Mouse (Mus musculus): ENCODE results near the gene Fut11. TPM values are rescaled to one million over a fixed set of nuclear protein-coding genes. Genes with fewer than 3 reads are reported as not detected.

Gene Fut11
- total and polyA plus RNA-seq, 3 experiments: 0.69 to 1.8 TPM; not detected in 1

DNA sequence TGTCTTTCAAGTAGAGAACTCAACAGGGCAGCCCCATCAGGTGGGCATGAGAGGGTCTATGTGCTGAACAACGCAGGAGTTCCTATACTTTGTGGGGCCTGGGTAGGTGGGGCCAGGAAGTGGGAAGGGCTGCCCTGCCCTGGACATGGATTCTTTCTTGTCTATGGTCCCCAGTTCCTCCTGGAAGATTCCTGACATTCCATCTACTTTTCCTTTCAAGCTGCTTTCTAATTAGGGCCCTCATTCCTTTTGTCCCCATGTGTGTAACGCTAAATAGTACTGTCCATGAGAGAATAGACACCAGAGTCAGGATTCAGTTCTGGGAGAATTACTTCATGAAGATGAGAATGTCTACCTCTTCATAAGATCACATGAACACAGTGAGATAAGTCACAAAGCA lies 31.2 kb upstream of the Fut11 start:
- H3K4me3 ChIP-seq (ENCODE audit: control insufficient read depth in 1 of 2, insufficient read depth in 1 of 2, low read depth in 2 of 2, low read length in 2 of 2): no peak overlapping the region
- no peak overlapping the region for H3K9ac ChIP-seq (ENCODE audit: control insufficient read depth, low read depth, low read length, poor library complexity, severe bottlenecking)
- H3K79me2 ChIP-seq (ENCODE audit: control insufficient read depth, insufficient read depth, low read length, poor library complexity): no peaks in the 10 kb centered on the region
- peaks cover 0 to 17% of the 10 kb centered on the region in 2 experiments; a peak in 1 of 4 replicates for H3K27me3 ChIP-seq (ENCODE audit: control insufficient read depth in 1 of 2, insufficient read depth in 2 of 2, low read length in 2 of 2)
- no peak overlapping the region for H3K27ac ChIP-seq (ENCODE audit: control insufficient read depth, low read depth, low read length)
- no peaks in the 10 kb centered on the region for H3K9me3 ChIP-seq (replicated peaks; ENCODE audit: insufficient read depth, low read length)
- H3K36me3 ChIP-seq (ENCODE audit: control insufficient read depth in 1 of 2, insufficient read depth in 2 of 2, low read length in 2 of 2): no peaks in the 10 kb centered on the region
- peaks cover 0 to 9% of the 10 kb centered on the region in 2 experiments; a peak in 2 of 4 replicates for H3K4me1 ChIP-seq (ENCODE audit: control insufficient read depth in 1 of 2, insufficient read depth in 2 of 2, low read length in 2 of 2)
- no peak for DNase-seq (ENCODE audit: low read depth, low spot score)
- TF ChIP-seq E2F4 (IDR thresholded peaks at IDR 0.05; ENCODE audit: borderline replicate concordance, low read depth, low read length) (no peak), JUND (IDR thresholded peaks at IDR 0.05; ENCODE audit: low read depth, low read length) (no peak), MYC (IDR thresholded peaks at IDR 0.05; ENCODE audit: low read depth, low read length) (no peak), ZMIZ1 (IDR thresholded peaks at IDR 0.05; ENCODE audit: low read depth, low read length) (no peak), CHD1 (IDR thresholded peaks at IDR 0.05; ENCODE audit: low read depth, low read length) (no peak), GATA1 (IDR thresholded peaks at IDR 0.05; ENCODE audit: low read depth, low read length) (no peak), MEF2A (IDR thresholded peaks at IDR 0.05; ENCODE audit: extremely low read depth, insufficient replicate concordance, low read depth, low read length, poor library complexity, severe bottlenecking) (no peak), RAD21 (IDR thresholded peaks at IDR 0.05; ENCODE audit: low read depth, low read length) (no peak), POLR2AphosphoS5 (IDR thresholded peaks at IDR 0.05; ENCODE audit: borderline replicate concordance, low read depth, low read length) (no peak), MYB (IDR thresholded peaks at IDR 0.05; ENCODE audit: low read depth, low read length) (no peak), BHLHE40 (IDR thresholded peaks at IDR 0.05; ENCODE audit: borderline replicate concordance, low read depth, low read length) (no peak), ELF1 (IDR thresholded peaks at IDR 0.05; ENCODE audit: low read depth, low read length) (no peak), UBTF (IDR thresholded peaks at IDR 0.05; ENCODE audit: borderline replicate concordance, insufficient read depth, low read depth, low read length) (no peak), ZKSCAN1 (IDR thresholded peaks at IDR 0.05; ENCODE audit: low read depth, low read length) (no peak), HCFC1 (IDR thresholded peaks at IDR 0.05; ENCODE audit: low read depth, low read length) (no peak), CTCF (IDR thresholded peaks at IDR 0.05 in 2 of 3, conservative IDR thresholded peaks at IDR 0.05 in 1 of 3; ENCODE audit: control insufficient read depth in 1 of 3, insufficient read depth in 1 of 3, low read depth in 2 of 3, low read length in 3 of 3, poor library complexity in 1 of 3, severe bottlenecking in 1 of 3) (no peak)

DNA sequence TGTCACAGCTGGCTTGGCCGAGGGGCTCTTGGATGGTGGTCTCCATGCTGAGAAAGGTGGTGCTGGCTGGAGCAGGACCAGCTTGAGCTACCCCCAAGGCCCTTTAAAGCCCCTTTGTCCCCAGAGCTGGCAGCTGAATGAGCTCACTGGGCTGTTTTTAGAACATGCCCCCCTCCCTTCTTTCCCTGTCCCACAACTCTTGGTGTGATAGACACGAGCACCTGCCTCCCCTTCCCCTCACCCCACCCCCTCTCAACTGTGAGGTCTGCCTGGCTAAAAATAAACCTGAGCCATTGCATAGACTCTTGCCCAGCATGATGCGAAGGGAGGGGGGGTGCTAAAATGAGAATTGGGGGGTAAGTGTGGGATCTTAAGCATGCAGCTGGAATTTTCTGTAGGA lies 30.3 kb upstream of the Fut11 start:
- Histone ChIP-seq H3K9me3 (replicated peaks; ENCODE audit: insufficient read depth, low read length) (no peaks in the 10 kb centered on the region), H3K4me1 (ENCODE audit: control insufficient read depth in 1 of 2, insufficient read depth in 2 of 2, low read length in 2 of 2) (peaks cover 0 to 9% of the 10 kb centered on the region in 2 experiments; a peak in 2 of 4 replicates), H3K36me3 (ENCODE audit: control insufficient read depth in 1 of 2, insufficient read depth in 2 of 2, low read length in 2 of 2) (no peaks in the 10 kb centered on the region), H3K79me2 (ENCODE audit: control insufficient read depth, insufficient read depth, low read length, poor library complexity) (no peaks in the 10 kb centered on the region), H3K9ac (ENCODE audit: control insufficient read depth, low read depth, low read length, poor library complexity, severe bottlenecking) (no peak overlapping the region), H3K27me3 (ENCODE audit: control insufficient read depth in 1 of 2, insufficient read depth in 2 of 2, low read length in 2 of 2) (peaks cover 0 to 17% of the 10 kb centered on the region in 2 experiments; a peak in 1 of 4 replicates), H3K27ac (ENCODE audit: control insufficient read depth, low read depth, low read length) (no peak overlapping the region), H3K4me3 (ENCODE audit: control insufficient read depth in 1 of 2, insufficient read depth in 1 of 2, low read depth in 2 of 2, low read length in 2 of 2) (no peak overlapping the region)
- DNase-seq (ENCODE audit: low read depth, low spot score): no peak
- no peak for TF ChIP-seq BHLHE40 (IDR thresholded peaks at IDR 0.05; ENCODE audit: borderline replicate concordance, low read depth, low read length)
- TF ChIP-seq ZKSCAN1 (IDR thresholded peaks at IDR 0.05; ENCODE audit: low read depth, low read length): no peak
- no peak for TF ChIP-seq E2F4 (IDR thresholded peaks at IDR 0.05; ENCODE audit: borderline replicate concordance, low read depth, low read length)
- no peak for TF ChIP-seq KAT2A (conservative IDR thresholded peaks at IDR 0.05; ENCODE audit: low read depth, low read length)
- no peak for TF ChIP-seq TCF12 (IDR thresholded peaks at IDR 0.05; ENCODE audit: low read depth, low read length)
- TF ChIP-seq NRF1 (IDR thresholded peaks at IDR 0.05; ENCODE audit: insufficient read depth, low read depth, low read length, poor library complexity, severe bottlenecking): no peak
- TF ChIP-seq GABPA (IDR thresholded peaks at IDR 0.05; ENCODE audit: low read depth, low read length): no peak
- TF ChIP-seq MXI1 (IDR thresholded peaks at IDR 0.05; ENCODE audit: low read depth, low read length): no peak
- TF ChIP-seq ZNF384 (IDR thresholded peaks at IDR 0.05; ENCODE audit: low read depth, low read length): no peak
- no peak for TF ChIP-seq POLR2AphosphoS5 (IDR thresholded peaks at IDR 0.05; ENCODE audit: borderline replicate concordance, low read depth, low read length)
- TF ChIP-seq USF1 (IDR thresholded peaks at IDR 0.05; ENCODE audit: low read depth, low read length): no peak
- no peak for TF ChIP-seq GATA1 (IDR thresholded peaks at IDR 0.05; ENCODE audit: low read depth, low read length)
- no peak for TF ChIP-seq ZMIZ1 (IDR thresholded peaks at IDR 0.05; ENCODE audit: low read depth, low read length)
- TF ChIP-seq MAZ (IDR thresholded peaks at IDR 0.05; ENCODE audit: low read depth, low read length): no peak
- TF ChIP-seq CHD1 (IDR thresholded peaks at IDR 0.05; ENCODE audit: low read depth, low read length): no peak
- no peak for TF ChIP-seq HCFC1 (IDR thresholded peaks at IDR 0.05; ENCODE audit: low read depth, low read length)
- no peak for TF ChIP-seq MYB (IDR thresholded peaks at IDR 0.05; ENCODE audit: low read depth, low read length)
- no peak for TF ChIP-seq MEF2A (IDR thresholded peaks at IDR 0.05; ENCODE audit: extremely low read depth, insufficient replicate concordance, low read depth, low read length, poor library complexity, severe bottlenecking)

All from MEL (cell line).